Mouse (Mus musculus) bone marrow, adult 2 months (tissue): Measurements from ENCODE around the gene Jak1.

Experiments used
- CTCF ChIP-seq: fragments of 200-500 bp; IDR thresholded peaks from 2 replicates; pipeline ENCODE4 v1.5.1; 2011; ENCODE audit warnings: low read length, control low read depth; ENCODE audit not compliant: control insufficient read depth, insufficient read depth
- POLR2A ChIP-seq: fragments of 200-500 bp; IDR thresholded peaks from 2 replicates; pipeline ENCODE4 v1.6.1; 2011; ENCODE audit warnings: low read depth, mild to moderate bottlenecking, control low read depth, low read length, borderline replicate concordance; ENCODE audit not compliant: control insufficient read depth

- TF ChIP-seq POLR2A, result no peak
- no peak for TF ChIP-seq CTCF
These were observed 11.1 kb downstream of the Jak1 start for GRCm38 (mm10) chr4:101254015-101254414.
